Mouse (Mus musculus) testis, adult 2 months (tissue): Measurements from ENCODE around the gene Cfap54. TPM values are rescaled to one million over a fixed set of nuclear protein-coding genes. Genes with fewer than 3 reads are reported as not detected.
A peak's percentile ranks its signal among the peaks of the same experiment; 100 is the strongest.

Source experiments
- H3K27ac ChIP-seq: fragments of 200-500 bp; 2 replicates; pipeline ENCODE4 v1.5.1; 2012; ENCODE audit warnings: low read depth, low read length; ENCODE audit not compliant: control insufficient read depth, insufficient read depth
- H3K27me3 ChIP-seq: fragments of 200-500 bp; 2 replicates; pipeline ENCODE4 v1.6.1; 2012; ENCODE audit warnings: mild to moderate bottlenecking, low read length, moderate library complexity; ENCODE audit not compliant: control insufficient read depth, insufficient read depth
- H3K36me3 ChIP-seq: fragments of 200-500 bp; 2 replicates; pipeline ENCODE4 v1.6.1; 2012; ENCODE audit warnings: mild to moderate bottlenecking, low read length; ENCODE audit not compliant: control insufficient read depth, insufficient read depth
- H3K4me1 ChIP-seq: fragments of 200-500 bp; 2 replicates; pipeline ENCODE4 v1.6.1; 2012; ENCODE audit warnings: low read length; ENCODE audit not compliant: control insufficient read depth, insufficient read depth
- H3K4me3 ChIP-seq: fragments of 200-500 bp; 2 replicates; pipeline ENCODE4 v1.5.1; 2012; ENCODE audit warnings: low read depth, mild to moderate bottlenecking, low read length, moderate library complexity, mixed read lengths; ENCODE audit not compliant: control insufficient read depth
- CTCF ChIP-seq: fragments of 200-500 bp; IDR thresholded peaks from 2 replicates; pipeline ENCODE4 v1.5.1; 2012; ENCODE audit warnings: low read depth, mild to moderate bottlenecking, inconsistent platforms, low read length, moderate library complexity; ENCODE audit not compliant: control insufficient read depth, insufficient read depth, insufficient replicate concordance
- POLR2A ChIP-seq: fragments of 200-500 bp; IDR thresholded peaks from 2 replicates; pipeline ENCODE4 v1.6.1; 2012; ENCODE audit warnings: low read depth, mild to moderate bottlenecking, inconsistent platforms, low read length, moderate library complexity; ENCODE audit not compliant: control insufficient read depth
- polyA plus RNA-seq: library from polyadenylated mRNA; depleted of rRNA; stranded (reverse); fragments of >200 nt; gene quantifications from 2 replicates; pipeline ENCODE4 v1.2.3, GENCODE M21; 2012

Gene Cfap54
- polyA plus RNA-seq, 1 experiment = 12.7 TPM

- Histone ChIP-seq H3K4me3 (no peak overlapping the region), H3K4me1 (no peaks in the 10 kb centered on the region; the same call in 1 of the 2 replicates), H3K27me3 (no peaks in the 10 kb centered on the region), H3K36me3 (no peaks in the 10 kb centered on the region), H3K27ac (no peak overlapping the region)
- TF ChIP-seq POLR2A (no peak), CTCF (no peak)
These were observed 2.5 kb upstream of the Cfap54 start for GRCm38 (mm10) chr10:93083963-93084340.

GRCm38 (mm10) chr10:93083198-93083962 lies 2.0 kb upstream of the Cfap54 start:
- H3K27ac ChIP-seq = no peak overlapping the region
- peak overlapping the region; percentile 30 for H3K4me3 ChIP-seq
- no peak for TF ChIP-seq CTCF
- TF ChIP-seq POLR2A = no peak
- H3K36me3 ChIP-seq = no peaks in the 10 kb centered on the region
- H3K4me1 ChIP-seq = no peaks in the 10 kb centered on the region; the same call in 1 of the 2 replicates
- H3K27me3 ChIP-seq = no peaks in the 10 kb centered on the region

- H3K36me3 ChIP-seq = no peaks in the 10 kb centered on the region
- TF ChIP-seq CTCF (no peak), POLR2A (no peak)
- H3K4me1 ChIP-seq = peaks cover 2% of the 10 kb centered on the region
These were observed 1.9 kb downstream of the Cfap54 start for GRCm38 (mm10) chr10:93079486-93079885.

GRCm38 (mm10) chr10:93077935-93078479 lies 3.4 kb downstream of the Cfap54 start:
- H3K27me3 ChIP-seq = no peaks in the 10 kb centered on the region
- peaks cover 2% of the 10 kb centered on the region for H3K4me1 ChIP-seq
- no peaks in the 10 kb centered on the region for H3K36me3 ChIP-seq
- no peak overlapping the region for H3K4me3 ChIP-seq
- peak overlapping the region; percentile 18; the same call in 1 of the 2 replicates for H3K27ac ChIP-seq
- TF ChIP-seq CTCF (no peak), POLR2A (no peak)

More at GRCm38 (mm10) chr10:93079486-93079885, 1.9 kb downstream of the Cfap54 start:
- no peak overlapping the region for H3K27ac ChIP-seq
- H3K27me3 ChIP-seq = no peaks in the 10 kb centered on the region
- H3K4me3 ChIP-seq = peak overlapping the region; percentile 69

- TF ChIP-seq CTCF (no peak), POLR2A (no peak)
- Histone ChIP-seq H3K4me3 (no peak overlapping the region), H3K27ac (no peak overlapping the region), H3K27me3 (no peaks in the 10 kb centered on the region), H3K36me3 (no peaks in the 10 kb centered on the region), H3K4me1 (peaks cover 2% of the 10 kb centered on the region; the same call in 1 of the 2 replicates)
These were observed 5.0 kb downstream of the Cfap54 start for GRCm38 (mm10) chr10:93076376-93076775.

- H3K27me3 ChIP-seq = no peaks in the 10 kb centered on the region
- peaks cover 2% of the 10 kb centered on the region; the same call in 1 of the 2 replicates for H3K4me1 ChIP-seq
- no peak for TF ChIP-seq CTCF
- TF ChIP-seq POLR2A = no peak
- no peak overlapping the region for H3K4me3 ChIP-seq
- no peaks in the 10 kb centered on the region for H3K36me3 ChIP-seq
- H3K27ac ChIP-seq = no peak overlapping the region
These were observed 5.6 kb downstream of the Cfap54 start for GRCm38 (mm10) chr10:93075856-93076255.

GRCm38 (mm10) chr10:93072769-93073168 lies 8.6 kb downstream of the Cfap54 start:
- Histone ChIP-seq H3K4me3 (no peak overlapping the region), H3K27me3 (no peaks in the 10 kb centered on the region), H3K4me1 (peaks cover 2% of the 10 kb centered on the region), H3K36me3 (no peaks in the 10 kb centered on the region), H3K27ac (no peak overlapping the region)
- no peak for TF ChIP-seq POLR2A
- no peak for TF ChIP-seq CTCF
